Mouse (Mus musculus) kidney, postnatal 4 days (tissue): ENCODE measurements around the gene Atp6ap1.

Experiments
- DNase-seq, 2 experiments: peaks; one replicate each; pipeline ENCODE4 v3.0.0; 2021; ENCODE audit warnings: mixed read lengths in 2 of 2

Atp6ap1 gene

GRCm38 (mm10) chrX:74296538-74297448, at the start of gene Atp6ap1:
TSS of gene Atp6ap1 (plus strand) at chrX:74297097.
- peak; percentile 94 to 96 for DNase-seq

DNA sequence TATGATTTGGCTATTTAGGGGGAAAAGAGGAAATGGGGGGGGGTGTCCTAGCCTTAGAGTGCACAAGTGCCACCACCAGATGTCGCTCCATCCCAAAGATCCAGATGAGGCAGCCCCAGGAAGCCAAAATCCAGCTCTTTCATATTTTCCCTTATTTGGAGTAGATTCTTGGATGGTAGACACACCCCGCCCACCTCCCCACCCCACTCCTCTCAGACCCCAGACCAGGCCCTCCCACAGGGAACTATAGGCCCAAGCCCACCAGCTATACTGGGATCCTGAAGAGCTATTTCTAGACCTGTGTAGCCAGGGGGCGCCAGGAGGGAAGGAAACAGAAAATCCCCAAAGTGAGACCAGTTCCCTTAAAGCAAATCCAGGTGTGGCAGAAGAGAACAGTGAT, 48.2 kb upstream of the Atp6ap1 start:
- peak; percentile 81 to 86 for DNase-seq

GRCm38 (mm10) chrX:74249615-74250014, 47.3 kb upstream of the Atp6ap1 start, which contains the start of gene Flna:
TSS of gene Flna (minus strand) at chrX:74249820.
- DNase-seq, result peak; percentile 78 to 86

DNA sequence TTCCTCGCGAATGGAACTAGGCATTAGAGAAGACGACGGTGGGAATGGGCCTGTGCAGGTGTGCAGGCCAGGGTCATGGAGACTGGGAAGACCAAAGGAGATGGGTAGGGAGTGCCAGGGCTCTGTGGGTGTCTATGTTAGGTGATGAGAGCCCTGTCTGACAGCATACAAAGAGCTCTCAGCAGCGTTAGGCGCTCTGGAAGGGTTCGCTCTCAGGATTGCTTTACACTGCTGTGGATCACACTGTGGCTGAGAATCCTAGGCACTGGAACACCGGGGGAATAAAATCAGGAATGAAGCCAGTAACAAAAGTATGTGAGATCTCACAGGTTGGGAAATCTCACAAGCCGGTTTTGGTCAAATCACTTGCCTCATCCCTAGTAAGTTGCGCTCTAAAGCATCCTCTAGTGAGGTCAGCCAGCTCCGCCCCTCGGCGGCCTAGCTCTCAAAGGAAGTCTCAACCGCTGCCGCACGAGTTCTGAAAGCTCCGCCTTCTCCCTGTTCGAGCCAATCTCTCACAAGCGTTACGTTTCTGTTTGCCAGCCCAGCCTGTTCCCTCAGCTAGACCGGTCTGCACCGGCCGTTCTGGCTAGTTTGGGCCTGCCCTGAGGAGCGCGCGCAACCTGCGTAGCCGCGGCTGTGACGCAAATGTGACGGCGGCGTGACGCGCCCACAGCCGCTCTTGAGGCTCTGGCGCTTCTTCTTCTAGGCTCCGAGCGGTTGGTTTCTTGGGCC, 42.6 kb upstream of the Atp6ap1 start, which contains the start of gene Emd:
Emd (plus strand) TSS at position 535 of the 735 bp plus-strand sequence.
- DNase-seq, result peak; percentile 87 to 93

- DNase-seq, result no peak
Observed at GRCm38 (mm10) chrX:74254888-74255565, 41.9 kb upstream of the Atp6ap1 start.

DNA sequence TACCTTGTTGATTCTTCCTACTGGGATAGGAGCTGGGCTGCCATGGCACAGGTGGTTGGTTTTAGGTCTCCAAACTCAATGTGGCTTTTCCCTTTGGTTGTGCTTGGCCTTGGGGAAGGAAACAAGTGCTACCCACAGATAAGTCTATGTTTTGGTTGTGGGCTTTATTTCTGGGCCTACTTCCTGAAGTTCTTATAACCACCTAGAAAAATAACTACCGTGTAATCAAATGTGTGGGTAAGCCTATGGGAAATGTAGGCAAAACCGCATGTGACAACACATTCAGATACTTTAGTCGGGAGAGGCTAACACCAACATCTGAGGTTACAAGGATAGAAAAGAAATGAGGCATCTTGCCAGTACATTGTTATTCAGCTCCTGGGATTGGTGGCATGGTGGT, 39.2 kb upstream of the Atp6ap1 start:
- no peak for DNase-seq

GRCm38 (mm10) chrX:74269736-74270061, 27.2 kb upstream of the Atp6ap1 start:
- DNase-seq, result no peak

DNA sequence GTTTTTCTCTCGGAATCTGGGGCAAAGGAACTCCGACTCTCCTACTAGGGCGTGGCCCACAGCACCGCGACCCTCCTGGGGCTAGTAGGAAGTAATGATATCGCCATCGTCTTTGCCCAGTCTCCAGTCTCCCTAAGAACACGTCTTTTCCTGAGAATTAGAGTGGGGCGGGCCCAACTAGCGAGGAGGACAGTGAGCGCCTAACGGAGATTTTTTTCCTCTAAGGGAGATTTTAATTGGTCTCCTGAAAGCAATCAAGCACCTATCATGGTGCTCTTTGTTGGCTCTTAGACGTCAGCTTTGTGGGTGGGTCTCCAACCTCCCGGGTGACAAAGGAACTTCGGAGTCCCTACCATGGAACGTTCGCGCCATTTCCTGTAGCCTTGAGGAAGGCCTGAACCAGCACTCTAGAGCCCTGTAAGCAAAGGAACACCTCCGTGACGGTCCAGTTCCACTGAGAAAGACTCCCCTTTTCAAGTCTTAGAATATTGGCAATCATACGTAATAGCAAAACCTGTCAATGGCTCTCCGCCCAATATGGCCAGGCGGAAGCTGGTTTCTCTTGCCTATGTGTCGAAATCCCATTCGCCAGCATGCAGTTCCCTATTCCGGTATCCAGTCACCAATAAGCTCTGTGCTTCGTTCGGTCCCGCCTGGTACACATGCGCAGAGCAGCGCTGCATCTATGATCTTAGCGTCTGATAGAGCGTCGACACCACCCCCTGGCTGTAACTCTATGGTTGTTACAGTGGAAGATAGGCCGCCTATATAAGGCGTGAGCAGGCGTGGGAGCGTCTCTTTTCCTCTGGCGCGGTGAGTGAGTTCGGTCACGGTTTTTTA, 26.6 kb upstream of the Atp6ap1 start, which contains the start of gene Rpl10:
Rpl10 (plus strand) TSS at position 751 of the 840 bp plus-strand sequence.
- DNase-seq, result peak; percentile 85 to 93

GRCm38 (mm10) chrX:74270902-74271551, 25.9 kb upstream of the Atp6ap1 start:
- peak; percentile 42 to 65 for DNase-seq

- no peak for DNase-seq
Observed at GRCm38 (mm10) chrX:74273422-74274322, 23.2 kb upstream of the Atp6ap1 start.

DNA sequence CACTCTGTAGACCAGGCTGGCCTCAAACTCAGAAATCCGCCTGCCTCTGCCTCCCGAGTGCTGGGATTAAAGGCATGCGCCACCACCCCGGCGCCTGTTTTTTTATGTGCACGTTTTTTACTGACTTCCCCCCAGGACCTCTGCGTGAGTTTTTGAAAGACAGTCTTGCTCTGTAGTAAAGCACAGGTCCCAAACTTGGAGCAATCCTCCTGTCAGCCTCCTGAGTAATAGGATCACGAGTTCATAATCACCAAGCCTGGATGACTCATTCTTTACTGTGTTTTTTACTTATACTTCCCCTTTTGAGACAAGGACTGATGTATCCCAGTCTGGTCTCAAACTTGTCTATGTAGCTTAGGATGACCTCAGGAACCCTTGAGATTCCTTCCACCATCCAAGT, 19.0 kb upstream of the Atp6ap1 start:
- DNase-seq, result no peak

GRCm38 (mm10) chrX:74281041-74281731, 15.7 kb upstream of the Atp6ap1 start:
- no peak for DNase-seq

- peak; percentile 80 to 89 for DNase-seq
Observed at GRCm38 (mm10) chrX:74281732-74282394, 15.0 kb upstream of the Atp6ap1 start, which contains the start of the genes Taz and Dnase1l1. TSS of gene Taz (plus strand) at chrX:74281912. TSS of gene Dnase1l1 (minus strand) at chrX:74282337.

GRCm38 (mm10) chrX:74282395-74283091, 14.4 kb upstream of the Atp6ap1 start:
- DNase-seq, result peak; percentile 87 to 92

- no peak for DNase-seq
Observed at GRCm38 (mm10) chrX:74283092-74283437, 13.8 kb upstream of the Atp6ap1 start.

DNA sequence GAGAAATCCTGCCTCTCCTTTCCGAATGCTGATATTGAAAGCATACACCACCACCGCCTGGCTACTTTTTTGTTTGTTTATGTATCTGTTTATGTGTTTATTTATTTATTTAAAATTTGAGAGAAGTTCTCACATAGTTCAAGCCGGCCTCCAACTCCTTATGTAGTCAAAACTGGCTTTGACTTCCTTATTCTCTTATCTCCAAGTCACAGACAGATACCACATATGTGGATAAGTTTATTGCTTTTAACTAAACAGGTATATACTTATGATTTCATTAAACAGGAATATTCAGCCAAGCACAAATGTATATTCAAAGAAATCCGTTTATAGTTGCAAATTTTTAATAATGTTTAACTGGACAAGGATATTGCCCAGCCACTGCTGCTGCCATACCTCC, 3.5 kb upstream of the Atp6ap1 start:
- no peak for DNase-seq

GRCm38 (mm10) chrX:74298348-74298747, 1.5 kb downstream of the Atp6ap1 start:
- no peak for DNase-seq

GRCm38 (mm10) chrX:74299721-74300120, 2.8 kb downstream of the Atp6ap1 start:
- no peak for DNase-seq
